8 mouse cellular contexts compared by ENCODE assay signal in the genomic region with DNA sequence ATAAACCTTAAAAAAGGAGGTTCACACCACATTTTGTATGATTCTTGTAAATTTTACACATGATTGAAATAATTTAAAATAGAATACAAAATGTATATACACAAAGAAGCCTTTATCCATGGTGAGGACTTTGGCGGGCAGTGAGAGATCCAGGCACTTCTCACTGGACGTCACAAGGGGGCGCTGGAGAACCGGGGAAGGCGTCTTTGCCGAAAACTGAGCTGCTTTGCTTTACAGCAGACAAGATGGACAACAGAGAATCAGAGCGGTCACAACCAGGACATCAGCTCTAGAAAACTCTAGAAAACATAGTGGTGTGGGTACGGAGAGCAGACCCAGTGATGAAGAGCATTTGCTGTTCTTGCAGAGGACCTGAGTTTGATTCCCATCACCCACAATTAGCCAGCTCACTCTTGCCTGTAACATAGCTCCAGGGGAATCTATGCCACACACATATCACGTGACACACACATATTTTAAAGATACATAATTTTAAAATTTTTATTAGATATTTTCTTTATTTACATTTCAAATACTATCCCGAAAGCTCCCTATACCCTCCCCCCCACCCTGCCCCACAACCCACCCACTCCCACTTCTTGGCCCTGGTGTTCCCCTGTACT. TPM values are rescaled to one million over a fixed set of nuclear protein-coding genes. Genes with fewer than 3 reads are reported as not detected.
DNase-seq lines count a peak whose midpoint lies in the region; TF ChIP-seq lines count a peak whose summit lies in the region.

No protein-coding gene starts in this region.

- peaks cover 9% of the 10 kb centered on the region; the same call in 1 of the 2 replicates for H3K9me3 ChIP-seq in E14TG2a.4 (ENCODE audit: low read length)

- no peak overlapping the region for H3K27ac ChIP-seq in layer of hippocampus, adult 2 months

- TF ChIP-seq CTCF in E14TG2a.4 (conservative IDR thresholded peaks at IDR 0.05; ENCODE audit: low read length): peak; percentile 95
- peak; percentile 95 for TF ChIP-seq CTCF in layer of hippocampus, adult 2 months (conservative IDR thresholded peaks at IDR 0.05)

- peaks cover 4% of the 10 kb centered on the region; the same call in 1 of the 2 replicates for H3K4me1 ChIP-seq in E14TG2a.4 (replicated peaks; ENCODE audit: low read depth, low read length)

- no peaks in the 10 kb centered on the region for H3K36me3 ChIP-seq in E14TG2a.4 (ENCODE audit: insufficient read depth, low read length)

- DNase-seq in c-Kit-negative CD71-positive TER-119-positive erythroid progenitor cells, embryonic 14.5 days (ENCODE audit: low read depth, low spot score): peak; percentile 68
- peak; percentile 53 for DNase-seq in fibroblast of lung, adult 2 months (ENCODE audit: low read depth)
- DNase-seq in heart, postnatal 36 days: peak; percentile 88 to 90
- DNase-seq in layer of hippocampus, adult 2 months (ENCODE audit: low spot score in 2 of 2): peak; percentile 75 to 88
- peak; percentile 91 for DNase-seq in lung, postnatal 14 days
- peak; percentile 85 for DNase-seq in retina, postnatal 1 day
- DNase-seq in thymus, postnatal 4 days: peak; percentile 92

- H3K4me3 ChIP-seq in E14TG2a.4 (replicated peaks; ENCODE audit: low read length): no peak overlapping the region
- peak overlapping the region; percentile 33 for H3K4me3 ChIP-seq in layer of hippocampus, adult 2 months

- H3K27me3 ChIP-seq in E14TG2a.4 (ENCODE audit: insufficient read depth, low read length): no peaks in the 10 kb centered on the region

- intact Hi-C loops in heart, postnatal 36 days (cut with DNase I): loop anchor here (1.0 to 10.0 kb wide), 5 partner anchors 143 to 347 kb away; no protein-coding TSS in a partner anchor

RNA-seq across cellular contexts. Expression of a gene that starts 6.0 kb away (rescaled TPM):
- total RNA-seq in heart, postnatal 36 days (2021): not detected
- total RNA-seq in layer of hippocampus, adult 2 months (2021): under 1 TPM; 0.39 to 0.51 TPM

RNA-seq across cellular contexts. Expression of a gene that starts 16.1 kb away (rescaled TPM):
- total RNA-seq in heart, postnatal 36 days (2021): 10 to 100 TPM; 17.1 to 17.4 TPM
- 1 to 10 TPM; 7.8 to 9.4 TPM for total RNA-seq in layer of hippocampus, adult 2 months (2021)

RNA-seq across cellular contexts. Expression of a gene that starts 27.6 kb away (rescaled TPM):
- total RNA-seq in heart, postnatal 36 days (2021): 100 to 1,000 TPM; 331 to 414 TPM
- 10 to 100 TPM; 69.0 to 72.4 TPM for total RNA-seq in layer of hippocampus, adult 2 months (2021)

RNA-seq across cellular contexts. Expression of a gene that starts 48.0 kb away (rescaled TPM):
- total RNA-seq in heart, postnatal 36 days (2021): 100 to 1,000 TPM in 1 of 2 experiments, 10 to 100 TPM in 1; 72.3 to 103 TPM
- total RNA-seq in layer of hippocampus, adult 2 months (2021): 1 to 10 TPM; 3.0 to 3.6 TPM

Comparison
In these comparisons a context has a peak if more than half of its experiments do, and no peak if none do; other contexts are left out.
1. RNA of a gene that starts 27.6 kb away (total RNA-seq): 331 to 414 TPM in heart, postnatal 36 days; 69.0 to 72.4 TPM in layer of hippocampus, adult 2 months; every median in the first group is over 4 times any median in the second.
2. Peak in every context shown above with its lines, with median percentiles within 50 percentile points of each other: DNase-seq.